Mouse (Mus musculus) induced T-regulatory cell, adult 2 months (primary cell): ENCODE measurements at regions not wholly inside any gene's neighbourhood (a gene's known extent, or its start where the extent isn't known, plus 50 kb on each side); places are given as distances from the start of the nearest gene placed in this dataset.
"Not testable (repeated sequence)": the region's sequence is repeated elsewhere in the genome, so short reads cannot be mapped to it uniquely, and the experiment has no call there.

Experiments
- DNase-seq: peaks from one replicate; pipeline ENCODE4 v3.0.0-alpha.2; 2012; ENCODE audit warnings: low read depth

- DNase-seq: no peak
Measured at GRCm38 (mm10) chr11:48657851-48658250, 142.3 kb upstream of the Rack1 start.

- DNase-seq: no peak
Measured at GRCm38 (mm10) chr11:48661641-48662040, 138.5 kb upstream of the Rack1 start.

- DNase-seq: no peak
Measured at GRCm38 (mm10) chr11:48684781-48685314, 115.3 kb upstream of the Rack1 start.

- no peak for DNase-seq
Measured at GRCm38 (mm10) chr11:48690070-48690469, 110.1 kb upstream of the Rack1 start.

- DNase-seq: peak; percentile 20
Measured at GRCm38 (mm10) chr11:48696352-48696751, 103.8 kb upstream of the Rack1 start.

- no peak for DNase-seq
Measured at GRCm38 (mm10) chr11:48697191-48697590, 102.9 kb upstream of the Rack1 start.

GRCm38 (mm10) chr11:48707192-48707591, 92.9 kb upstream of the Rack1 start:
- no peak for DNase-seq

- DNase-seq: no peak
Measured at GRCm38 (mm10) chr11:48710972-48711371, 89.2 kb upstream of the Rack1 start.

GRCm38 (mm10) chr11:48724068-48724467, 76.1 kb upstream of the Rack1 start:
- no peak for DNase-seq

GRCm38 (mm10) chr11:48730826-48731225, 69.3 kb upstream of the Rack1 start:
- DNase-seq: not testable (repeated sequence)

GRCm38 (mm10) chr11:48746503-48746902, 53.6 kb upstream of the Rack1 start:
- DNase-seq: no peak

- DNase-seq: no peak
Measured at GRCm38 (mm10) chr11:48748066-48748465, 52.1 kb upstream of the Rack1 start.
